Mouse (Mus musculus) cortical plate, adult 2 months (tissue): ENCODE results near the gene Sgsm1.

Experiments
- CTCF ChIP-seq: fragments of 200-500 bp; IDR thresholded peaks from 2 replicates; pipeline ENCODE4 v1.5.1; 2011; ENCODE audit warnings: mild to moderate bottlenecking, control low read depth, low read length; ENCODE audit not compliant: insufficient read depth; ENCODE audit errors: extremely low read depth
- POLR2A ChIP-seq: fragments of 200-500 bp; IDR thresholded peaks from 2 replicates; pipeline ENCODE4 v1.6.1; 2011; ENCODE audit warnings: mild to moderate bottlenecking, low read length, control low read depth; ENCODE audit not compliant: insufficient read depth; ENCODE audit errors: extremely low read depth

DNA sequence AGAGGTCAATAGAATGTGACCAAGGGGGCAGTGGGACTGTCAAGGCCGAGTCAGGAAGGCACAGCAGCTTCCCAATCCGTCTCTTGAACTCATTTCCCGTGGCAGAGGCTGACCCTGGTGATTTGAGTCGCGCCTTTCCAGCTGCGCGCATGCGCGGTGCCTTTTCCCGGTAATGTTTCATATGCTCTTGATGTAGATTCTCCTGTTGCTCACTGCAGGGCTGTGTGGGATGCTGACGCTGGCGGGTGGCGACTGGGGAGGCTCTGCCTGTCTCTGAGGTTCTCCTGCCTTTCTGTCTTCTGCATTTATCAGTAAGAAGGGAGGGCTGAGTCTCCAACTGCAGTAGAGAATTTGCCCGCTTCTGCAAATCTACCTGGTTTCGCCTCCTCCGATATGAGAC, 43.7 kb upstream of the Sgsm1 start:
- TF ChIP-seq POLR2A (peak; percentile 26; the same call in 1 of the 2 replicates), CTCF (no peak)
